Mouse (Mus musculus): ENCODE measurements at regions not wholly inside any gene's neighbourhood (a gene's known extent, or its start where the extent isn't known, plus 50 kb on each side); places are given as distances from the start of the nearest gene placed in this dataset.
A peak's percentile ranks its signal among the peaks of the same experiment; 100 is the strongest.

DNA sequence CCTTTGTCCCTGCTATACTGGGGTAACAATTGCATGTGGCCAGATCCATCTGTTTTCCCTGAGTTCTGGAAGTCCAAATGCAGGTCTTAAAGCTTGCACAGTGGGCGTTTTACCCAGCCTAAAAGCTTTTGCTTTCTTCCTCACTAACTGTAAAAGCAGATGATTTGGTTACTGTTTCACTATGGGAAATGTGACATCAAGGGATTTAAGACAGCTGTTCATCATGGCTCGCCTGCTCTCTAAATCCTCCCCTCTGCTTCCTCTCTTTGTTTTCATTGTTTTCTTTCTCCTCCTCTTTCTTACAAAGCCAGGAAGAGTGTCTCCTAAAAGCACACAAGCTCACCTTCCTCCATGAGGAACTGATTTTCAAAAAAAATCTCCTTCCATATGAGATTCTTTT lies 758.8 kb downstream of the Tmem114 start:
- intact Hi-C loops (cut with DNase I): no loop called here
- no peak for DNase-seq (ENCODE audit: low spot score in 2 of 2)

DNA sequence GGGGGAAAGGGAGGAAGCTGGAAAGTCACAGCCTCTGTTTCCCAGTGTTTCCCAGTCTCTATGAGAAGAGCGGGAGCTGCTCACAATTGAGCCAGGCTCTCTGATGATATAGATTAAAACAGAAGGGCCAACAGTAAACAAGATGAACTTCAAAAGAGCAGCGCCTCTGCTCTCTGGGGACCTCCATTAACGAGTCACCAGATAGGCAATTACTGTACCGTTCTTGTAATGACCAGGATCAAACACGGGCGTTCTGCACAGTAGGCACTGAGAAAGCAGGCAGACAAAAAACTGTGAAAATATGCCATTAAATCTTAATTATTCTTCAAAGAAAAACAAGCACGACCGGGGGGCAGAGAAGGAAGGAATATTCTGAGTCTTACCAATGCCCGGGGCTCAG lies 766.8 kb downstream of the Tmem114 start:
- intact Hi-C loops (cut with DNase I): no loop called here
- DNase-seq (ENCODE audit: low spot score in 2 of 2): no peak

DNA sequence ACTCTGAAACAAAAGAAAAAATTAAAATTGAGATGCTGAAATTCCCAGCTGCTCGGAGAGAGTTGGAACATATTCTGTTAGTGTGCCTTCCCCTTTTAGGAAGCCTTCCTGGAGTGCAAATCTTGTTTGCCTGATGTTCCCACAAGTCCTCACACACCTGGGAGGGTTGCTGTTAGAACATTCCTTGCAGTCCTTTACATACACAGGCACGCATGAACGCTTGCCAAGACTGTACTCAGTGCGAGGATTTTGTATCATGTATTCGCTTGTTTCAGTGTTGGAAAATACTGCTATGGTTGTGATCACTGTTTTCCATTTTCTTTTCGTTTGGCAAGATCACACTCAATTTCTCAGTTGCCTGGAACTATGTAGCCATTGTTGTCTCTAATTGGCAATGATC lies 770.5 kb downstream of the Tmem114 start:
- intact Hi-C loops (cut with DNase I): no loop called here
- DNase-seq (ENCODE audit: low spot score in 2 of 2): no peak

DNA sequence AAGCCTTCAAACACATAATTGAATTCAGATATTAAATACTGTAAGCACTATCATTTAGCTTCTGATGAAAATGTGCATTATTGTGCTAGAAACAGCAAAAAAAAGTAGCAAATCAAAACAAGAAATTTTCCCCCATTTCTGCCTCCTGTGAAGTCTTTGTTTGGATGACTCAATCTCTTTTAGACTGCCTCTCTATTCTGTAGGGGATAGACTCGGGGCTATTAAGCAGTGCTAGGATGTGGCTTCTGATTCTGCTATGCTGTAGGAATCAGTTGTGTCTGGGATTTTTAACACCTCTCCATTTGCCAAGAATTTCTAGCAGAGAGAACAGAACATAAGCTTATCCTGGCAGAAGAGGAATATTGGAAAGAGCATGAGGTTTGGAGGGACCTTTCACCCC lies 775.2 kb downstream of the Tmem114 start:
- intact Hi-C loops (cut with DNase I): no loop called here

DNA sequence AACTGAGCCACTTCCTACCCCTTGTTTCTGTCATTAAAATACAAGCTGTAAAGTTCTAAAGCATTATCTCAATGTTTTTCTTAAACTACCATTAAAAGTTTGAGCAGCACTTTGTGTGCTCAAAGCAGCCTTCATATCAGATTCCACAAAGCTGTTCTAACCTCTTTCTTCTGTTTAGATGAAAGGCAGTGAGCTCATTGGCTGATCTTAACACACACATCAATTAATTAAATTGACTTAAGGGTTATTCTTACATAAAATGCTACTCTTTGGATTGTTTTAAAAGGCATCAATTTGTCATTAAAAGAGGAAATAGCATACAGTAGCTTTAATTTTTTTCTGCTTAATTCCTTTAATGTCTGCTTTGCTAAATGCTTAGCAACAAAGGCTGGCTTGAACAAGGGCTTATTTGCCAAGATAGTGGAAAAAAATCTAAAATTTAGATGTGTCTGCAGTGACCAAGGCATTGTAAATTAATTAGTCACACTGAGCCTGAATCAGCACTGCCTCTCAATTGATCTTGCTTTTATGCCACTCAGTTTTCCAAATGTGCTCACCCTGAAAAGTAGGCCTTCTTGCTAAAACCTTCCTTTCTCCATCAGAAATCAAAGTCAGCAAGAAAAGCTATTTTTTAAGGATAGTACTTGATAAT lies 777.5 kb downstream of the Tmem114 start:
- DNase-seq (ENCODE audit: low spot score in 2 of 2): no peak
- intact Hi-C loops (cut with DNase I): no loop called here

More for the DNA sequence above, 775.2 kb downstream of the Tmem114 start:
- DNase-seq (ENCODE audit: low spot score in 2 of 2): no peak

DNA sequence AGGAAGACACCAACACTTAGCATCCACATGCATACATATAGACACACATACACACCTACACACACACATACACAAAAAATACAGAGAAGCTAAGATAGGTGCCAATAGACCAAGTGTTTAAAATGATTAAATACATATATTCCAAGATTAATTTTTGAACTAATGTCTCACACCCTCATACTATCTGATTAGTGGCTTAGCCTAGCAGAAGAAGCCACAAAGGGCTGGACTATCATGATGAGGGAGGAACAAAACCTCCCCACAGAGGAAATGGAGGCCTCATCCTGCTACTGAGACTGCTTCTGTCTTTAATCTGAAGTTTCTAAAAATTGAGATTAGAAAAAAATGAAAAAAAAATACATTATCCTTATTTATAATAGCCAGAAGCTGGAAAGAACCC lies 780.6 kb downstream of the Tmem114 start:
- intact Hi-C loops (cut with DNase I): no loop called here
- DNase-seq (ENCODE audit: low spot score in 2 of 2): no peak

DNA sequence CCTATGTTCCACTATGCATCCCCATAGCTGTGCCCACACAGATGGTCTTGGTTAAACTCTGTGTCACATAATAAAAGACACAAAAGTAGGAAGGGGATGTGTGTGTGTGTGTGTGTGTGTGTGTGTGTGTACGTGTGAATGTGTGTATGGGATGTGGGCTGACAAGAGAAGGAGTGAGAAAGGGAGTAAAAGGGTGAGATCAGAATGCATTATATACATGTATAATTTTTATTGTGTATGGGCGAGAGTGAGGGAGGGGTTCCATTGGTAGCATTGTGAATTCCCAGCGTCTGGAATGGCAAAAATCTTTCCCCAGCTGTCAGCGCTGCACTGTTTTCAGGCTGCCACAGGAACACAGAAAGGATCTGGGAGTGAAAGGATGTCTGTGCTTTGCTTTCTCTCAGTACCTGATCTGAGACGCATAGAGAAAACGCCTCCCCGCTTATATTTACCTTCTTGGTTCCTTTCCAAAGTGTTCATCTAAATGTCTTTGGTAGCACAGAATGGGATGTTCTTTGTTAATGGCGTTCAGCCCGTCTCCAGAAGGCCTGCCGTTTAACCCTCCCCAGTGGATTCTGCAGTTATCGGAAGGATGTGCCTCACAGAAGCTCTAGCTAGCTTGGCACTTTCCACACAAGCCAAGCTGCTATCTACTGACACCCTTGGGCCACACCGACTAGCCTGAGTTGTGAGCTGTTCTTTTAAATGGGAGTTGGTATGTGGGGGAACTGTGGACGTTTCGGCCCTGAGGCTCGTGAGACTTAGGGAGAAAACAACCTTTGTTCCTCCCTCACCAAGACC lies 785.8 kb downstream of the Tmem114 start:
- DNase-seq (ENCODE audit: low spot score in 2 of 2): peak; percentile 6 to 23

DNA sequence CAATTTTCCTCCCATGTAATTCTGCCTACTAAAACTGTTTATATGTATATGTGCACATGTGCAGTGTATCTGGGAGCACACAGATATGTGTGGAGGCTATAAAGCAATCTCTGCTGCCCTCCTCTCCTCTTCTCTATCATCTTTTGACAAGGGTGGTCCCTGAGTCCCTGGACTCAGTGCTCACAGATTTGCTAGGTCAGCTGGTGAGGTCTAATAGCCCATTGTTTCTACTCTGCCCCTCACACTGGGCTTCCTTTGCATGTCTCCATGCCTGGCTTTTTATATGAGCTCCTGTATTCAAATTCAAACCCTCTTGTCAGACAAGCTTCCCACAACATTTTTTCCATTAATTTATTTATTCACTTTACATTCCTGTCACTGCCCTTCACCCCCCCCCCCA lies 786.9 kb downstream of the Tmem114 start:
- DNase-seq (ENCODE audit: low spot score in 2 of 2): no peak
- intact Hi-C loops (cut with DNase I): no loop called here

More for the DNA sequence above, 785.8 kb downstream of the Tmem114 start:
- intact Hi-C loops (cut with DNase I): no loop called here

DNA sequence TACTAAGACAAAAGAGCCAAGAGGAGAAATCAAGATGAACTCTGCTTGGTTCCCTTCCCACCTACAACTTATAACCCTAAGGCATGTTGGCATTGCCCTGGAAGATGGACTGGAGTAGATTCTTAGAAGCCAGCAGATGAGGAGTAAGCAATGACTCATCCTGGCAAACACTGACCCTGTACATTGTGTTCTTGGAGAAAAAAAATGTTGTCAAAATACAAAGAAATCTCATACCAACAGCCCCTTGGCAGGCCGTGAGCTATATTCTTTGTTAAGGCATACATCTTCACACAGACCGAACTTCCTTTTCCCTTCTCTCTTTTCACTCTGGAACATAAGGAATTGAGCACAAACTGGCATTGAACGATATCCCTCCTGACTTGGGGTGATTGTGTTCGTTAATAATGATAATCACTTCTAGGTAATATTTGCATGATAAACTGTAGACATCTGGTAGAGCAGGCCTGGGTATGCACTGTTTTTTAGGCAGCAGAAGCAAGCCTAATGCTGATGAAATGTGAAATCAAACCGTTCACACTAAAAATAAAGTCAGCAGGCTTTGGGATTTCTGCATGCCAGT lies 787.7 kb downstream of the Tmem114 start:
- DNase-seq (ENCODE audit: low spot score in 2 of 2): no peak
- intact Hi-C loops (cut with DNase I): no loop called here

DNA sequence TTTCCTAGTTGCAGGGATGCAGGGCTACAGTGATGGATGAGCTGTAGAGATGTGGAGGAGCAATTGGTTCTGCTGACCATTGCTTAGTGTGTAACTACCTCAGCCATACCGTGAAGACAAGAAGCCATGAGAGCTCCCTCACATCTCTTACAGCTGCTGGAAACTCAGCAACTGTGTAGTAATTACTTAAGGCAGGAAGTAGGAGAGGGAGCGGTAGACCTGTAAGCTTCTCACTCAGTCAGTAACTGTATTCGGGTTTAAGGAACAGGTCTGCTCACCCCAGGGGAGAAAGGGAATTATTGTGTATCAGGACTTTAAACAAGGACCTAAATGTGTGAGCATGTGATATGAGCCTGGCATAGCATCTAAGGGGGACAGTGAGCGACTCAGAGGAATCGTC lies 788.6 kb downstream of the Tmem114 start:
- intact Hi-C loops (cut with DNase I): no loop called here
- no peak for DNase-seq (ENCODE audit: low spot score in 2 of 2)

DNA sequence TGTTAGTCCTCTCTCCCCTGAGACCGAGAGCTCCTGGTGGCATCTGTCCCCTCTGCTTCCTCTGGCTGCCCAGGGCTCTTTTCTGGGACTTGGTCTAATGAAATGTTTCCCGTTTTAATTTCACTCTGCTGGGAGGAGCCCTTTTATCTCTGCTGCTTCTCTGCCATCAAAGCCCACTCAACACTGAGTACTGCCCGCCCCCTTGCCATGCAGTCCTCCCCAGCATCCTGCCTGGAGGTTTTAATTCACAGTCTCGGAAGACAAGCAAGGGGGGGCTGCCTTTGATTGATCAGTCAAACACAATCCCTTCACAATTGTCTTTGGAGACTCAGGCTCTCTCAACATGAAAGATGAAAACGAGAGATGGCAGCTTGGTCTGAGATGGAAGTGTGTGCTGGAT lies 792.5 kb downstream of the Tmem114 start:
- intact Hi-C loops (cut with DNase I): no loop called here
- DNase-seq (ENCODE audit: low spot score in 2 of 2): no peak

DNA sequence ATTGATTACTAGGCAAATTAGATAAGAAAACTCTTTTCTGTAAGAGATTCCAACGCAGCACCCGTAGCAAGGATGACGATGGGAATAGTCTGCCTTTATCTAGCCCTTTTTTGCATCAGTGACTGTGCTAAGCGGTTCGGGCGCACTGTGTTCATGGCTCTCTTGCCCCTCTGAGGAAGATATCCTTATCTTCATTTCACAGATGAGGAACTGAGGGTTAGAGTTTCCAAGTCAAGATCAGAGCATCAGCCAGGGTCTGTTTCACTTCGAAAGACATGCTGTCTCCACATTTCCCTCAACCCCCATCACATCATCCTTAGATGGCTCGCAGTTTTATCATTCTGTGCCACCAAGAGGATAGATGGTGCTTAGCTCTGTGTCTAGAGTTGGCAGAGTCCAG lies 796.6 kb downstream of the Tmem114 start:
- intact Hi-C loops (cut with DNase I): no loop called here
- DNase-seq (ENCODE audit: low spot score in 2 of 2): no peak

DNA sequence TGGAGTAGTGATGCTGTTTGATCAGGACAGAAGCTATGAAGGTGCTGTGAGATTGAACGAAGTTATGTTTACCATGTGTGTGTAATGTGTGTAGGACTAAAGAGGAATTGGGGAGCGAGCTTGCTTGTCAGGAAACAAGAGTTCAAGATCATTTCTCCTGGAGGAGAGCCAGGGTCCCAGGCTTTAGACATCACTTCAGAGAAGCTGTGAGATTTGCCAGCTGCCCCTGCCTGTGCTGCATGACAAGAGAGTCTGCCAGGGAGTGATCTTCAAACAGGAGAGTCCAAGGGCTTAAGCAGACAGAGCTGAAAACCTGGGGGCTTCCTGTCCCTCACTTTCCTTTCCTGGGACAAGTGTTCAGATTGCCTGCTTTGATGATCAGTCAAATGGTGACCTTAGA lies 818.3 kb downstream of the Tmem114 start:
- intact Hi-C loops (cut with DNase I): no loop called here
- no peak for DNase-seq (ENCODE audit: low spot score in 2 of 2)

DNA sequence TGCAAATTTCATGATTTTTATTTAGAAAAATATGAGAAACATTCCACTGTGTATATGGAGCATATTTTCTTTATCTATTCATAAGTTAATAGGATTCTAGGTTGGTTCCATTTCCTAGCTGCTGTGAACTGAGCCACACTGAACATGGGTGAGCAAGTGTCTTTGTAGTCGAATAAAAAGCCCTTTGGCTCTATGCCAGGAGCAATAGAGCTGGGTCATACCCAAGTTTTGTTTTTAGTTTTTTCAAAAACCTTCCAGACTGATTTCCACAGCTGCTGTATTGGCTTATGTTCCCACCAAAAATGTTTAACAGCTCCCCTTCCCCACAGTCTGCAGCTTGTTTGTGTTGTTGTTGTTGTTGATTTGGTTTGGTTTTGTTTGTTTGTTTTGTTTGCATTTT lies 822.5 kb downstream of the Tmem114 start:
- intact Hi-C loops (cut with DNase I): no loop called here
- DNase-seq (ENCODE audit: low spot score in 2 of 2): no peak

DNA sequence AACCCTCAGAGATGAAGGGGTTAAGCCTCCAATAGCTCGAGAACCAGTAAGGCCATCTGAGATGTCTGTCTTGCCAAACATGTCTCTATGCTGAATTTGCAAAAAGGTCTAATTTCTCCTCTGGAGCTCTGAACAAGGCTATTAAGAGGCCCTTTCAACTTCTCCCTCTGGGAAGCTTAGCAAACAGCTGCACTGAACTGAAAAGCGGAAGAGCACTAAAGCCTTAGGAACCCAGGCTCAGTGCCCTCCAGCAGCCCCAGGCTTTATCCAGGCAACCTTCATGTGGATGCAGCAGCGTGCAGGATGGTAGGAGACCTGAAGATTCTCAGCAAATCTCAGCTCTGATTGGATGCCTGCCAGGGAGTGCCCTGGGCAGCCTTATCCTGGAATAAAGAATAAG lies 850.1 kb downstream of the Tmem114 start:
- DNase-seq (ENCODE audit: low spot score in 2 of 2): peak in 1 of 2 experiments; percentile 3
- intact Hi-C loops (cut with DNase I): no loop called here

DNA sequence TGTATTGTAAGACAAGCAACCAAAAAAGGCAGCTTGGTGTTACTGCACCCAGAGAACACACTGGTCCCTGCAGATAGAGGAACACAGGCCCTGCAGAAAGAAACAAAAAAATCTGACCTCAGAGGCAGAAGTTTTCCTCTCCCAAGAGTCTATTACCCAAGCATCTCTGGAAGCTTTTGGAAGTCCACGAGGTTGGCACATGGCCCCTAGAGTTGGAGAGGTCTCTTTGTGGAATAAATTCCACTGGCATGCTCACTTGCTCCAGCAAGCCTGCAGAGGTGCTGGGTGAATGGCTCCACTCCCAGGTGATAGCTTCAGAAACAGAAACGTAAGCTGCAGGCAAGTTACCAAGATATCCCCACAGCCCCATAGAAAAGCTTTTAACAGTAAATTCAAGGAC lies 864.1 kb downstream of the Tmem114 start:
- intact Hi-C loops (cut with DNase I): no loop called here
- no peak for DNase-seq (ENCODE audit: low spot score in 2 of 2)

DNA sequence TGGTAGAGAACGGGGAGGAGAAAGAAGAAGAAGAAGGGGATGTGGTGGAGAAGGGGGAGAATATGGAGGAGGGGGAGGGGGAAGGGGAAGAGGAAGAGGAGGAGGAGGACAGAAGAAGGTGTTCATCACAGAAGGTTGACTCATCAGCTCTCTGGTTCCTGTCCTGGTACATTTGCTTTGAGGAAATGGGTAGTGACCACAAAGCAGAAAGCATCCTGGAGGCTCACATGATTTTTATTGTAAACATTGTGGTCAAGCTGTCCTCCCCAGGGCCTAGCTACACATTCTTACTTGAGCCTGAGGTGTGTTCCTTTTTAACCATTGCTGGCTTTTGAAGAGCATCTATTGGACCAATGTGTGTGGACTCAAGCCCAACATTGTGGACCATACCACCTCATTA lies 865.8 kb downstream of the Tmem114 start:
- intact Hi-C loops (cut with DNase I): no loop called here
- DNase-seq (ENCODE audit: low spot score in 2 of 2): no peak

DNA sequence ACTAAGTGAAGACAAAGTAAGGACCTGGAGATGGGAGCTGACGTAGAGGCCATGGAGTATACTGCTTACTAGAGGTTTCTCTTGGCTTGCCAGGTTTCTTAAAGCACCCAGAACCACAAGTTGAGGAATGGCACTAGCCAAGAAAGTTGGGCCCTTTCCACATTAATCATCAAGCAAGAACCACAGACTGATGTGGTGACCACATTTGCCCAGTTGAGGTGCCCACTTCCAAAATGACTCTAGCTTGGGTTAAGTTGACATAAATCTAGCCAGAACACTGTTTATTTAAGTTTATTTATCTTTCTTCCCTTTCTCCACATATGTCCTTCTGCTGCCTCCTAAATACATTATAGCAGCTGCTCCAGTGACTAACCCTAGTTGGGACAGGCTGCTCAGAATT lies 866.3 kb downstream of the Tmem114 start:
- intact Hi-C loops (cut with DNase I): no loop called here
- no peak for DNase-seq (ENCODE audit: low spot score in 2 of 2)

DNA sequence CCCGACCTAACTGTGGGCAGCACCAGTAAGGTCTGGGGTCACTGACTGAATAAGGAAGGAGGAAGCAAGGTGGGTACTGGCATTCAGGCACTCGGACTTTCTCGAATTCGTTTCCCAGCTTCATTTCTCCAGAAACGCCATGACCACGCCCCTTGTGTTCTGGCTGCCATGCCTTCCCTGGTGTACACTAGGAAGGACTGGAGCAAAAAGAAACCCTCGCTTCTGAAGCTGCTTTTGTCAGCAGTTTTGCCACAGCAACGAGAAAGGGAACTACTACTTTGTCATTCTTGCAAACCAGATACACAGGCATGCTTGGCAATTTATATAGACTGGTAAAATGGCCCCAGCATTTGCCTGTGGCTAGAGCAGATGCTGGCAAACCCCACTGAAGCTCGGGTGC lies 869.0 kb downstream of the Tmem114 start:
- peak in 1 of 2 experiments; percentile 10 for DNase-seq (ENCODE audit: low spot score in 2 of 2)
- intact Hi-C loops (cut with DNase I): no loop called here

DNA sequence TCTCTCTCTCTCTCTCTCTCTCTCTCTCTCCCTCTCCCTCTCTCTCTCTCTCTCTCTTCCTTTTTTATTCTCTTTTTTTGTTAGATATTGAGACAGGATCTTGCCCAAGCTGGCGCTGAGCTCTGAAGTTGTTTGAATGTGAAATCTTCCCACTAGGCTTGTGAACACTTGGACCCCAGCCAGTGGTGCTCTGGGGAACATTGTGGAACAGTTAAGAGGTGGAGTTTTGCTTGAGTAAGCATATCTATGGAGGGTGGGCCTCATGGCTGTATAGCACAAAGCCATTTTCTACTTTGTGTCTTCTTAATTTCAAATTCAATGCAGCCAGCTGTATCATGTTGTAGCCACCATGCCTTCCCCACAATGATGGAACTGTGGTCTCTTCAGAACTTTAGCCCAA lies 875.4 kb downstream of the Tmem114 start:
- intact Hi-C loops (cut with DNase I): no loop called here
- no peak for DNase-seq (ENCODE audit: low spot score in 2 of 2)

DNA sequence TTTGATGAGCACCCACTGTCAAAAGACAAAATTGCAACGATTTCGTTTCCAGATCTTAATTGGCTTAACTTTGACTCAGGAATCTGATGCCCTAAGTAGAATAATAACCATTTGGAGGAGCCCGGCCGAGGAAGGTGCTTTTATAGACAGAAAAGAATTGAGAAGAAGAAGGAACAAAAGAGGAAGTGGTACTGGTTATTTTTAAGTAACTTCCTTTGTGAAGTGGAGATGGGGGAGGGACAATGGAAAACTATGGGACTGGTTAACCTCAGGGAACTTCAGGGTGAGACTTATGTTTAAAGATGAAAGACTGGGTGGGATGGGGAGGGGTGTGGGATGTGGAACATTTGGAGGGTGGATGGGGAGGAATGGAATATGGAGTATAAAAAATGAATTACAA lies 880.9 kb downstream of the Tmem114 start:
- intact Hi-C loops (cut with DNase I): no loop called here
- peak in 1 of 2 experiments; percentile 6 for DNase-seq (ENCODE audit: low spot score in 2 of 2)
